Mouse (Mus musculus): ENCODE results near the gene C1s2. TPM values are rescaled to one million over a fixed set of nuclear protein-coding genes. Genes with fewer than 3 reads are reported as not detected.
"Not testable (repeated sequence)": the region's sequence is repeated elsewhere in the genome, so short reads cannot be mapped to it uniquely, and the experiment has no call there.

Gene C1s2
- polyA plus RNA-seq, 1 experiment from 2014 or later: not detected

GRCm38 (mm10) chr6:124626184-124626583, 9.7 kb downstream of the C1s2 start:
- not testable (repeated sequence) for H3K27ac ChIP-seq; H3K9me3 ChIP-seq (replicated peaks); ATAC-seq; H3K4me1 ChIP-seq; H3K36me3 ChIP-seq (ENCODE audit: poor library complexity, severe bottlenecking); H3K9ac ChIP-seq; H3K27me3 ChIP-seq; H3K4me2 ChIP-seq; H3K4me3 ChIP-seq
- 34% methylated on average over 1 of the region's 1 CpGs for whole genome bisulfite sequencing

GRCm38 (mm10) chr6:124625612-124626011, 10.3 kb downstream of the C1s2 start:
- H3K27ac ChIP-seq: no peak overlapping the region
- no peaks in the 10 kb centered on the region for H3K27me3 ChIP-seq
- no peak overlapping the region for H3K9ac ChIP-seq
- no peak overlapping the region for H3K4me3 ChIP-seq
- no peaks in the 10 kb centered on the region for H3K9me3 ChIP-seq (replicated peaks)
- 93% methylated on average over 13 of the region's 13 CpGs for WGBS
- H3K4me2 ChIP-seq: no peak overlapping the region
- ATAC-seq: no peak
- H3K4me1 ChIP-seq: no peaks in the 10 kb centered on the region
- H3K36me3 ChIP-seq (ENCODE audit: poor library complexity, severe bottlenecking): no peaks in the 10 kb centered on the region

- no peak for ATAC-seq
- H3K9ac ChIP-seq: no peak overlapping the region
- H3K27ac ChIP-seq: no peak overlapping the region
- no peak overlapping the region for H3K4me2 ChIP-seq
- no peaks in the 10 kb centered on the region for H3K27me3 ChIP-seq
- no peaks in the 10 kb centered on the region for H3K4me1 ChIP-seq
- H3K36me3 ChIP-seq (ENCODE audit: poor library complexity, severe bottlenecking): no peaks in the 10 kb centered on the region
- no peak overlapping the region for H3K4me3 ChIP-seq
- 93% methylated on average over 4 of the region's 4 CpGs for WGBS
- peaks cover 3% of the 10 kb centered on the region; the same call in 1 of the 2 replicates for H3K9me3 ChIP-seq (replicated peaks)
Measured at GRCm38 (mm10) chr6:124602031-124602430, 33.9 kb downstream of the C1s2 start.

GRCm38 (mm10) chr6:124593121-124593520, 42.8 kb downstream of the C1s2 start:
- WGBS: 85% methylated on average over 8 of the region's 8 CpGs
- H3K4me3 ChIP-seq: no peak overlapping the region
- no peaks in the 10 kb centered on the region for H3K4me1 ChIP-seq
- H3K9me3 ChIP-seq (replicated peaks): no peaks in the 10 kb centered on the region
- no peak for ATAC-seq
- H3K36me3 ChIP-seq (ENCODE audit: poor library complexity, severe bottlenecking): no peaks in the 10 kb centered on the region
- H3K4me2 ChIP-seq: no peak overlapping the region
- H3K27ac ChIP-seq: no peak overlapping the region
- H3K9ac ChIP-seq: no peak overlapping the region
- H3K27me3 ChIP-seq: no peaks in the 10 kb centered on the region

- Histone ChIP-seq H3K4me3 (no peak overlapping the region), H3K9ac (no peak overlapping the region), H3K27me3 (no peaks in the 10 kb centered on the region), H3K36me3 (ENCODE audit: poor library complexity, severe bottlenecking) (no peaks in the 10 kb centered on the region), H3K4me1 (no peaks in the 10 kb centered on the region), H3K4me2 (no peak overlapping the region), H3K27ac (no peak overlapping the region), H3K9me3 (replicated peaks) (no peaks in the 10 kb centered on the region)
- no peak for ATAC-seq
- 81% methylated on average over 4 of the region's 4 CpGs for WGBS
Measured at GRCm38 (mm10) chr6:124592186-124592700, 43.6 kb downstream of the C1s2 start.

GRCm38 (mm10) chr6:124588771-124589170, 47.1 kb downstream of the C1s2 start:
- no peak overlapping the region for H3K4me3 ChIP-seq
- H3K4me1 ChIP-seq: no peaks in the 10 kb centered on the region
- no peak overlapping the region for H3K9ac ChIP-seq
- no peaks in the 10 kb centered on the region for H3K27me3 ChIP-seq
- no peaks in the 10 kb centered on the region for H3K9me3 ChIP-seq (replicated peaks)
- H3K4me2 ChIP-seq: no peak overlapping the region
- no peaks in the 10 kb centered on the region for H3K36me3 ChIP-seq (ENCODE audit: poor library complexity, severe bottlenecking)
- ATAC-seq: no peak
- no peak overlapping the region for H3K27ac ChIP-seq

- ATAC-seq: no peak
- H3K9ac ChIP-seq: no peak overlapping the region
- no peaks in the 10 kb centered on the region for H3K36me3 ChIP-seq (ENCODE audit: poor library complexity, severe bottlenecking)
- H3K27me3 ChIP-seq: no peaks in the 10 kb centered on the region
- WGBS: 71% methylated on average over 4 of the region's 4 CpGs
- no peak overlapping the region for H3K27ac ChIP-seq
- no peak overlapping the region for H3K4me3 ChIP-seq
- H3K4me1 ChIP-seq: no peaks in the 10 kb centered on the region
- no peaks in the 10 kb centered on the region for H3K9me3 ChIP-seq (replicated peaks)
- no peak overlapping the region for H3K4me2 ChIP-seq
Measured at GRCm38 (mm10) chr6:124586266-124586665, 49.6 kb downstream of the C1s2 start.

- H3K27ac ChIP-seq: no peak overlapping the region
- no peaks in the 10 kb centered on the region for H3K4me1 ChIP-seq
- no peaks in the 10 kb centered on the region for H3K27me3 ChIP-seq
- ATAC-seq: no peak
- WGBS: 80% methylated on average over 3 of the region's 3 CpGs
- H3K9ac ChIP-seq: no peak overlapping the region
- no peak overlapping the region for H3K4me3 ChIP-seq
- no peak overlapping the region for H3K4me2 ChIP-seq
- no peaks in the 10 kb centered on the region for H3K36me3 ChIP-seq (ENCODE audit: poor library complexity, severe bottlenecking)
- no peaks in the 10 kb centered on the region for H3K9me3 ChIP-seq (replicated peaks)
Measured at GRCm38 (mm10) chr6:124585761-124586160, 50.1 kb downstream of the C1s2 start.

- H3K27me3 ChIP-seq: no peaks in the 10 kb centered on the region
- 86% methylated on average over 3 of the region's 3 CpGs for WGBS
Measured at GRCm38 (mm10) chr6:124584935-124585334, 51.0 kb downstream of the C1s2 start.

GRCm38 (mm10) chr6:124582231-124582630, 53.7 kb downstream of the C1s2 start:
- H3K9ac ChIP-seq: no peak overlapping the region
- H3K27me3 ChIP-seq: no peaks in the 10 kb centered on the region
- 85% methylated on average over 1 of the region's 1 CpGs for WGBS
- ATAC-seq: no peak
- no peak overlapping the region for H3K4me3 ChIP-seq
- H3K9me3 ChIP-seq (replicated peaks): no peaks in the 10 kb centered on the region
- H3K27ac ChIP-seq: no peak overlapping the region
- no peaks in the 10 kb centered on the region for H3K4me1 ChIP-seq
- no peak overlapping the region for H3K4me2 ChIP-seq
- no peaks in the 10 kb centered on the region for H3K36me3 ChIP-seq (ENCODE audit: poor library complexity, severe bottlenecking)

More at GRCm38 (mm10) chr6:124584935-124585334, 51.0 kb downstream of the C1s2 start:
- Histone ChIP-seq H3K9me3 (replicated peaks) (no peaks in the 10 kb centered on the region), H3K9ac (no peak overlapping the region), H3K4me1 (no peaks in the 10 kb centered on the region), H3K4me2 (no peak overlapping the region), H3K36me3 (ENCODE audit: poor library complexity, severe bottlenecking) (no peaks in the 10 kb centered on the region), H3K4me3 (no peak overlapping the region), H3K27ac (no peak overlapping the region)
- ATAC-seq: no peak

- WGBS: 89% methylated on average over 6 of the region's 7 CpGs
- not testable (repeated sequence) for ATAC-seq; H3K36me3 ChIP-seq (ENCODE audit: poor library complexity, severe bottlenecking)
Measured at GRCm38 (mm10) chr6:124580155-124580554, 55.7 kb downstream of the C1s2 start.

GRCm38 (mm10) chr6:124575155-124575678, 60.7 kb downstream of the C1s2 start:
- H3K4me3 ChIP-seq; H3K27ac ChIP-seq; H3K9me3 ChIP-seq (replicated peaks); H3K36me3 ChIP-seq (ENCODE audit: poor library complexity, severe bottlenecking); H3K27me3 ChIP-seq; ATAC-seq; H3K4me1 ChIP-seq; H3K4me2 ChIP-seq; H3K9ac ChIP-seq: not testable (repeated sequence)
- 92% methylated on average over 3 of the region's 3 CpGs for WGBS

More at GRCm38 (mm10) chr6:124580155-124580554, 55.7 kb downstream of the C1s2 start:
- H3K27ac ChIP-seq; H3K9ac ChIP-seq; H3K27me3 ChIP-seq; H3K4me2 ChIP-seq; H3K9me3 ChIP-seq (replicated peaks); H3K4me1 ChIP-seq; H3K4me3 ChIP-seq: not testable (repeated sequence)
